Mouse (Mus musculus) activated CD4-positive, CD25-positive, alpha-beta regulatory T cell, adult 4 months (primary cell): ENCODE results near the gene Myo6. TPM values are rescaled to one million over a fixed set of nuclear protein-coding genes. Genes with fewer than 3 reads are reported as not detected.
"Not testable (repeated sequence)": the region's sequence is repeated elsewhere in the genome, so short reads cannot be mapped to it uniquely, and the experiment has no call there.

Experiments used
- ATAC-seq: one replicate; pipeline ENCODE4 v1.8.0; 2017
- polyA plus RNA-seq, 2 experiments: library from polyadenylated mRNA; unstranded; fragments of 100-300 nt; shearing (Covaris generic); gene quantifications; one replicate each; pipeline ENCODE4 v1.2.1; 2017

Gene Myo6
- polyA plus RNA-seq, 2 experiments from 2014 or later: 24.1 to 31.3 TPM

DNA sequence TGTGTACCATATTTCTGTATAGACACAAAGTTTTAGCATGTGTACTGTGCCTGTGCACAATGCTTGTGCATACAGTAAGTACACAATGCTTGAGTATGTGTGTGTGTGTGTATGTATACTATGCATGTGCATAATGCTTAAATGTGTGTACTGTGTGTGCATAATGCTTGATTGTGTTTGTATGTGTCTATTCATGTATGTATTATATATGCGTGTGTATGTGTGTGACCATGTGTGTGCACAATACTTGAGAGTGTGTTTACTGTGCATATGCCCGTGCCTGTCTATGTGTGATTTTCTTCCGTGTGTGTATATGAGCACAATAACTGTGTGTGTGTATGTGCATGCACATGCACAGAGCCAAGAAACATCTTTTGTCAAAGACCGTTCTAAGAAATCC is 141.6 kb downstream of the Myo6 start:
- no peak for ATAC-seq

DNA sequence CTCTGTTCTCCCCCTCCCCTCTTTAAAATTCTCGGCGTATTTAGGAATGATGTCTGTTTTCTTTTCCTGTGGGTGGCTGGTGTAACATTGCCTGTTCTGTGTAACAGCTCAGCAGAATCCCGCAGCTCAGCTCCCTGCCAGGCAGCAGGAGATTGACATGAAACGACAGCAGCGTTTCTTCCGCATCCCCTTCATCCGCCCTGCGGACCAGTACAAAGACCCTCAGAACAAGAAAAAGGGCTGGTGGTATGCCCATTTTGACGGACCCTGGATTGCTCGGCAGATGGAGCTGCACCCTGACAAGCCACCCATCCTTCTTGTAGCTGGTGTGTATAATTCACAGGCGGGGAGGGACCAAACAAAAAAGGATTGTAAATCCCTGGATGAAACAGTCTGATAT is 142.0 kb downstream of the Myo6 start:
- ATAC-seq: no peak

DNA sequence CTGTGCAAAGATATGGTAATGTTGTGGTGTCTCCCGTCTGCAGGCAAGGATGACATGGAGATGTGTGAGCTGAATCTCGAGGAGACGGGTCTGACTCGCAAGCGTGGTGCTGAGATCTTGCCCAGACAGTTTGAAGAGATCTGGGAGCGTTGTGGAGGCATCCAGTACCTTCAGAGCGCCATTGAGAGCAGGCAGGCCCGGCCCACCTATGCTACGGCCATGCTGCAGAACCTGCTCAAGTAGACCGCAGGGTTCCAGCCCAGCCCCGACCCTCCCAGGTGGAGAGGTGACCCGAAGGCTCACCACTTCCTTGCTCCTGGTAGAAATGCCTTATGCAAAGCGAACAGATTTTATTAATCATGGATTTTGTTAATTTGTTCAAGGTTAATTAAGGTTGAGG is 142.8 kb downstream of the Myo6 start:
- no peak for ATAC-seq

DNA sequence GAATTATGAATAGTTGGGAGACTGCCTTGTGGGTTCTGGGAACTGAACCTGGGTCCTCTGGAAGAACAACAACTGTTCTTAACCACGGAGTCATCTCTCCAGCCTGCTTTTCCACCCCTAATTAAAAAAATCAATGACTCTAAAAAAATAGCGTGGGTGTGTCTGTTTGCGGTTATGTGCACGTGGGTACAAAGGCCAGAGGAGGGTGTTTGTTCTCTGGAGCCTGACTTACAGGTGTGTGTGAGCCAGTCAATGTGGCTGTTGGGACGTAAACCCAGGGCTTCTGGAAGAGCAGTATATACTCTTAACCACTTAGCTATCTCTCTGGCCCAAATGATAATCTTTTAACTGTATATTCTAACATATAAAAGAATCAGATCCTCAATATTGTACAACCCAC is 148.8 kb downstream of the Myo6 start:
- ATAC-seq: peak; percentile 64

DNA sequence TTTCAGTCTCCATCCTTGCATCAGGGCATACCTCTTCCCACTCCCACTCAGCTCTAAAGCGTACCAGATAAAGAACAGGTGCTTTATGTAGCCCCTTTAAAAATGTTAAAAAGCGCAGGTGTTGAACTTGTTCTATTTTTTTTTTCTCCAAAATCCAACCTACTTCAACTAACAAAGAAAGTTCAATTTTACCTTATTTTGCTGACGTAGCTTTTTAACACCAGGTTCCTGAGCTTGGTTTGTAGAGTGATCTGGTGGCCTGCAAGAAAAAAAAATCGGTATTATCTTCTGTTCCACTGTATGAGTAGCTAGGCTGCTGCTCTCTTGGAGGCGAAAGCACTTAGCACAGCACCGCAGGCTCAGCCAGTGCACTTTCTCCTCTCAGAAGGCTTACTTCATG is 151.1 kb downstream of the Myo6 start:
- ATAC-seq: no peak

DNA sequence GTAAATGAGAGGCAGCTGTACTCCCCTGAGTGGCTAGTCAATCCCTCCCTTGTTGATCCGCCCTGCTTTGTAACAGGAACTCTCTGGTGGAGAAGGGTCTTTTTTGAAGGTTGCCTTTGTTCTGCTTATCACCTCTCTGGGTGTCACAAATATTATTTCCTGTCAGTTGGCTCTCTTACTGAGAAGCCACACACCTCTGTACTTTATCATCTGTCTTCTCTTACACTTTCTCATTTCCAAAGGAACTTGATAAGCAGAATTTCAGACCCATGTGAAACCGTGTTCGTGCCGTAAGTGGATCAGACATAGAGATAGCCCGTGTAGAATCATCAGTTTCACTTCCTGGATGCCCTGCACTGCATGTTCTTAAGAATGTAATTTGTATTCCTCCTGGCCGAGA is 153.2 kb downstream of the Myo6 start:
- ATAC-seq: peak; percentile 82

DNA sequence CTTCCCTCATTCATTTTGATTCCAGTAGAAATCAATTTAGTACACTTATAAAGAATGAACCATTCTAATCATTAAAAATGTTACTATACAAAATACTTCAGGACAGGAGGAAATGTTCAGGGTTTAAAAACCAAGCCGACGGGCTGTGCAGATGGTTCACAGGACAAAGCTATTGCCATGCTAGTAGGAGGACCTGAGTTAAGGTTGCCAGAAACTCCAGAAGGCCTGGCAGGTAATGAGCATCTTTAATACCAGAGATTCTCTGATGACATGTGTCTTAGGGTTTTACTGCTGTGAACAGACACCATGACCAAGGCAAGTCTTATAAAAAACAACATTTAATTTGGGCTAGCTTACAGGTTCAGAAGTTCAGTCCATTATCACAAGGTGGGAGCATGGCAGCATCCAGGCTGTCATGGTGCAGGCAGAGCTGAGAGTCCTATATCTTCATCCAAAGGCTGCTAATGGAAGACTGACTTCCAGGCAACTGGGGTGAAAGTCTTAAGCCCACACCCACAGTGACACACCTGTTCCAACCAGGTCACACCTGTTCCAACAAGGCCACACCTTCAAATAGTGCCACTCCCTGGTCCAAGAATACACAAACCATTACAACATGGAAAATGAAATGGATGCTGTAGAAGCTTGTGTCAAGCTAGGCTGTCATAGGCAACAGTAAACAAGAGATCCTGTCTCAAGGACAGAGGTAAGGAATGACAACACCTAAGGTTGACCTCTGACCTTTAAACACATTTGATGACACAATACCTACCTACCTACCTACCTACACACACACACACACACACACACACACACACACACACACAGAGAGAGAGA is 156.4 kb downstream of the Myo6 start:
- ATAC-seq: not testable (repeated sequence)

DNA sequence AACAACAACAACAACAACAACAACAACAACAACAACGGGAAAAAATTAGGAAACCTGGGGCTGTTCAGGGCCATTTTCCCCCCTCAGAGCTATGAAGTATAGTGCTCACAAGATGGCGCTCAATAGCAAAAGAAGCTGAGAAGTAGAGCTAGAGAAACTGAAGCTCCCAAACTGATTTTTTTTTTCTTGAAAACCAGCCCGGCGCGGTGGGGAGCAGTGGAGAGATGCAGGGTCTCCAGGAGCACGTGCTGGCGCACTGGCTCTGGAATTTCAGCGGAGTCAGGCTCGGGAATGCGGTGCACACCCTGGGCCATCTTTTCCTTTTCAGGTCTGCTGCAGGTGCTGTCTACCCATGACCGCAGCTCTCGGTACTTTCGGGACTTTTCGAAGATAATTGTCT is 167.3 kb downstream of the Myo6 start:
- peak; percentile 84 for ATAC-seq

DNA sequence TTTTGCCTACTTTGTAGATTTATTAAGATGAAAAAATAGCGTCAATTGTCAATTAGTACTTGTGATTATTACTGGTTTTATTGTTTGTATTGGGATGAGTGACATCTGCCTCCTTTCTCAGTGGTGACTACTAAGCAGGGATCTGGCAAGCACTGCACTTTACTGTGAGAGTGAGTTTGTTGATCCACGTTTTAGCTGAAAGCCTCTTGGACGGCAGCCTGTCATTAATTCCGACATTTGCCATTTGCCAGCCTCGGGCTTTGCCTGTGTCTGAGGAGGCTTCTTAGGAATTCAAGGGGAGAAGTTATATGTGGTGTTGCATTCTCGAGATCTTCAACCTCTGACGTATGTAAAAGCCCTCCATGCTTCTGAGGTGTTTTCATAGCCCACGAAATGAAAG is 168.6 kb downstream of the Myo6 start:
- ATAC-seq: no peak

DNA sequence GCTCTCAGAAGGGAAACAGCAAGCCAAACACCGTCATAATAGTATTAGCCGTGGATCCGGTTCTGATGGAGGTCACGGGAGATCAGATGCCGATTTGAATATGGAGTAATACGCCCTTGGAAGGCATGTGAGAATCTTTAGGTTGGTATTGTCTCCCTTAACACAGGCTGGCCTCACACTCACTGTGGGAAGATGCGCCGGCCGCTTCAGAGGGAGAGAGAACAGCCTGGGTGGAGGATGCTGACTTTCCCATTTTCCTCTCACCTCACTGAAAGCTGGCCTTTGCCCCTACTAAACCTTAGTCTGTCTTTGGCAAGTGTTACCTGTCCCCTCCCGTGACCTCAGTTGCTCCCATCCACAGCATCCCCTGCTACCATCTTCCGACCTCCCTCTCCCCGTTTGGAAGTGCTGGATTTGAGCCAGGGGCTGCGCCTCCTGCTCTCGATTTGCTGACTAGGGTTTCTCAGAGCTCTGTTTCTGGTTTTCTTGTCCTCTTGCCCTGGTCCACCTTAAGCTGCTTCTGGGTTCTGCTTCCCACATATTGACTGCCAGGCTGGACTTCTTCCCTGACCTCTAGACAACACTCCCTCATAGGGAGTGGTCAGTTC is 169.3 kb downstream of the Myo6 start:
- ATAC-seq: no peak

DNA sequence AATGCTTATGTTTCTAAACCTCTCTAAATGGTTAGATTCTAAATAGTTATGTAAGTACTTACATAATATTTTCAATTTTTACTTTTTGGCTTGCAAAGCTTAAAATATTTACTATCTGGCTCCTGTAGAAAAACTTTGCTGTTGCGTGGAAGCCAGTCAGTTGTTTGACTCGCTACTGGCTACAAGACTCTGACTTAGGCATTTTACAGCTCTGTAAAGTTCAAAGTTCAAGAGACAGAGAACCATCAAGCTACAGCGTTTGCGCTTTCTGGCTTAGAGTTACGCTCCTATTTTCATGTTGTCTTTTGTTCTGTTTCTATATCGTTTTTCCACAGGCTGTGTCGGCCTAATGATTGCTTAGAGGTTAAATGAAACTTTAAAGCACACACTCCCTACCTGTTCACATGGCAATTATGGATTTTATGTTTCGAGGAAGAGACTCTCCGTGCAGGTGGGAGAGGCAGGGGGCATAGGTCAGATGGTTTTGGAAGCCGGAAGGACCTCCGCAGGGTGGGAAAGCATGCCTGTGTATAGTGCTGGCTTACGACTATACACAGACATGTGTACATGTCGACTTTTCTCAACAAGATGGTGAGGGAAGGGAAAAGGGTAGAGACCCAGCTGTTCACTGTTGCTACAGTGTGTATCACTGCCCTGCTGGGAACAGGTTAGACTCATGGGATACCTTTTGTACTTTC is 171.0 kb downstream of the Myo6 start:
- no peak for ATAC-seq

DNA sequence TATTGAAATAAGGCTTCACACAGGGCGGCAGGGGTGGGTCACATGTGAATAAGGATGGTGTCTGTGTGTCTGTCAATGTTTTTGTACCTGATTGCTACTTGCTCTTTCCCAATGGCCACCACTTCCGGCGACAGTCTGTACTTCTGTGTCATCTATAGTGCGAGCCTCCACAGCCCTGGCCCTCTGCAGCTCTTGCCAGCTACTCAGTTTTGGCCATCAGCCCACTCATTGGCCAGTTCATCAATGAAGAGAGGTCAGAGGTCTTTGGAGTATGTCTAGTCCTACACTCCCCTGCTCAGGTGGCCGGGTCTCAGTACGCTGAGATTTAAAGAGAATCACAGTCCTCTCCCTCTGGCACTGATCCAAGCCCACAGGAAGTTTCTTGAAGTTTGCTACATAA is 173.2 kb downstream of the Myo6 start:
- no peak for ATAC-seq

DNA sequence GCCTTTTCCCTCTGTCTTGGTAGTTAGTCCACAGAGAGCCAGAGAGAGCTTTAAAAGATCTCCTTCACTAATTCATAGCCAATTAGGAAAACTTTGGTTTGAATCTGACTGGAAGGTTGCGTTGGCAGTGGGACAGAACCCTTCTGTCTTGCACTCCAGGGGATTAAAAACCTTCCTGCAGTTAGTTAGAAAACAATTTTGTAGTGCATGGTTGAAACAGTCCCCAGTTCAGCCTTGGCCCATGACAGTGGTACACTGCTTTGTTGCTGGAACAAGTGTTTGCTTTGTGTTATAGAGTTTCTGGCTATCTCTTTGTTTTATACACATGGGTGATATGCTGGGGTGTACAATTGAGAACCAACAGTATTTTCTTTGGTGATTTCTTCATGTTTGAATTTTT is 176.1 kb downstream of the Myo6 start:
- no peak for ATAC-seq

DNA sequence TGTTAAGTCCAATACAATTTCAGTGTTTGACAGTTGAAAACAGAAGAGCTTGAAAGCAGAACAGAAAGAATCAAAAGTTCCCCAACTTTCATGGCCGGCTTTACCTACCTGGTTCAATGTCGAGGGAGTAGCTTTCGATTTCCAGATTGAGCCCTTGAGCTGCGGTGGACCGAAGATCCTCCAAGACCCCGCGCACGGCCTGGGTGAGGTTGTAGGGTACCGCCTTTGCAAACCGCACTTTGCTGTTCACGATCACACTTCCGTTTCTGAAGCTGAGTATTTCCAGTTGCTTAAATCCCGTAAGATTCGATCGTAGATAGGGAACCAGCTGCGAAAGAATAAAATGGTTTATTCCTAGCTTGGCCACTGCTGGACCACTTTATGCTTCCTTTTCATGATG is 176.9 kb downstream of the Myo6 start:
- peak; percentile 44 for ATAC-seq

DNA sequence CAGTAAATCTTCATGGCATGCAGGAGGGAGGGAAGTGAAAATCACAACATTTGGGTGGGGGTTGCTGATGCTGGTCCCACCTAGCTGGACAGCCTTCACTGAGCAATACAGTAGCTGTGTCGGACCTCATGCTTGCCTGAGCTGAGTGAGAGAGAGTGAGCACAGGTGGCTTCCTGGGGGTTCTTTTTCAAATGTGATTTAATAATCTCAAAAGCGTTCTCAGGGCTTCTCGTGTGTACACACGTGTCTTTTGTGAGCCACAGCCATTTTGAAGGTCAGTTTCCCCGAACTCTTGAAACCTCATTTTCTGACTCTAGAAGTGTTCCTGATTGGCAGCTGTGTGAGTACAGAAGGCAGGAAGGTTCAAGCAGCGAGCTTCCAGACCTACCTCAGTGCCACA is 177.7 kb downstream of the Myo6 start:
- no peak for ATAC-seq

DNA sequence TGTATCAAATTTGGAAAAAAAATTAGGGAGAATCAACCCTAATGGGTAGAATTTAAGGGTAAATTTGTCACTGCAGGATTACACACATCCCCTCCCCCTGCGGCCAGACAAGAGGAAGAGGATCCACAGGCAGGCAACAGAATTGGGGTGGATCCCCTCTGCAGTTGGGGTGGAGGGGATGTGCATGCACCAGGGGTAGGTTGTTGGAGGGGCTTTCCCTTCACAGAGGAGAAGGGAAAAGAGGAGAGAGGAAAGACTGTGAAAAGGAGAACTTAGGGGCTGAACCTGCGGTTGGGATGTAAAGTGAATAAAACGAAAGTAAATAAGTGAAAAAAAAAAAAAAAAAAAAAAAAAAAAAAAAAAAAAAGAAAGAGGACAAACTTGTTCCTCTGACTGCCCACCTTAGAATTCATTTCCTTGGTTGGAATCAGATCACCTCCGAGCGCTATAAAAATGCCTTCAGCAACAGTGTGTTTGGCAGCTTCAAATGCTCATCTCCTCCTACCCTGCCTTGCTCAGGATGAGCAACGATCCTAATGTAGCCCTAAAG is 179.7 kb downstream of the Myo6 start:
- peak; percentile 70 for ATAC-seq

DNA sequence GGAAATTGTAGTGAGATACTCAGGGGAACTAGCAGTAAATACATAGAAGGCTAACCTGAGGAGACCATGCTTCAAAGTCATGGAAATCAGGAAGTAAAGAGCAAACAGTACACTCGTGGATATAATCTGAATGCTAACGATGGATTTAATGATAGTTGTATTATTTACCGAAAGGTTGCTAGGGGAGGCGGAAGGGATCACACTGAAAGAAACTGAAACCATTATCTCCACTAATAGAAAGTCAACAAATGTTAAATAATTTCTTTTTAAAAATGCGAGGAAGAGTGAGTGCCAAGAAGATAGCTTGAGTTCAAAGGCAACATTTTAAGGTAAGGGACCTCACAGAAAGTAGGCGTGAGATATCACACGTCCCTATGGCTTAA is 186.5 kb downstream of the Myo6 start:
- ATAC-seq: no peak

DNA sequence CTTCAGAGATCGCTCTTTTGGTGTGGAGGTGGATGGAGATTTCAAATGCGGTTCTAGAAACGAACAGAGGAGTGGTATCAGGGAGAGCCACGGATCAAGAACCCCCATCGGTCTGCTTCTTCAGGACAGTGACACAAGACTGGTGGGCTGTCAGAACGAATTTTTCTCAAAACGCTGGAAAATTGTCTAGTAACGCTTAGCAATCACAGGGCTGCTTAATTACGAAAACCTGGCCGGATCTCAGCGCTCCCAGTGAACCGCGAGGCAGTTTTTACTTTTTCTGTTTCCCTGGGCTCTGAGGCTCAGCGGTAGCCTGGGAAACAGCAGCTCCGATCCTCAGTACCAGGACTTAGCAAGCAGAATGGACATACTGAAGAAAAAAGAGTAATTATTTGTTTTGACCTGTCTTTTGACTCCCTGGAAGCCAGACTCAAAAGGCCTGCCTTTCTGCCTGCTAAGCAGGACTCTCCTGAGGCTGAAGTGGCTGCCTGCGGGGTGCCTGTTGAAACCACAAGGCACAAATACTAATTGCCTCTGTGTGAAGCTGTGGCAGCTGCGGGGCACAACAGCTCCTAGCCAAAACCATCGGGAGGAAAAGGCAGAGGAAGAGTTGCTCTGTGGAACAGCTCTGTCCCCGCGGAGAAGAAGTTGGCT is 187.0 kb downstream of the Myo6 start:
- ATAC-seq: no peak

DNA sequence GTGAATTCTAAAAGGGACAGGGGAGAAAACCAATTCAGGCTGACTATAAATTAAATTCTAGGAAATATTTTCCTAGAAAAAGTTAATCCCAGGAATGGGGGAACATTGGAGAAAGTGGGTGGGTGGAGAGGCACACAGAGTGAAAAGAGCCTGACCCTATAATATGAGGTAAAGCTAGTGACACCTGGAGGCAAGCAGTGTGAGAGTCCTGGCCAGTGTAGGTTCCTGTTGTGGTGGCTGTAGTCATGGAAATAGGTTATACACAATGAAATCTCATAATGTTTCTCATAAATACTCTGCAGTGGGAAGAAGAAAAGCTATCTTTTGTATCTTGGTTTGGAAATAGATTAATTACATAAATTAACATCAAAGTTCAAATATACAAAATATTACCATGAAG is 195.2 kb downstream of the Myo6 start:
- ATAC-seq: peak; percentile 59
